Mouse (Mus musculus) midbrain, embryonic 14.5 days (tissue): ENCODE results near the gene Mmp9. TPM values are rescaled to one million over a fixed set of nuclear protein-coding genes. Genes with fewer than 3 reads are reported as not detected.

Experiments
- ATAC-seq: fragments of 200-750 bp; cut with Nextera tagmentation; 2 replicates; pipeline ENCODE4 v1.8.0; 2017; ENCODE audit warnings: moderate number of reproducible peaks, moderate library complexity; ENCODE audit not compliant: low FRiP score, low TSS enrichment
- DNase-seq: peaks from one replicate; pipeline ENCODE4 v3.0.0-alpha.2; 2015
- H3K27ac ChIP-seq: fragments of 300-500 bp; sonication (generic); replicated peaks from 2 replicates; pipeline ENCODE4 v1.5.1; 2014; ENCODE audit warnings: mild to moderate bottlenecking, low read depth, low read length, moderate library complexity
- H3K27me3 ChIP-seq: fragments of 300-500 bp; sonication (generic); 2 replicates; pipeline ENCODE4 v1.6.1; 2014; ENCODE audit warnings: low read length, control low read depth, mixed read lengths; ENCODE audit not compliant: control insufficient read depth, insufficient read depth
- H3K36me3 ChIP-seq: fragments of 300-500 bp; sonication (generic); 2 replicates; pipeline ENCODE4 v1.6.1; 2014; ENCODE audit warnings: low read length, control low read depth; ENCODE audit not compliant: control insufficient read depth, insufficient read depth
- H3K4me1 ChIP-seq: fragments of 300-500 bp; sonication (generic); 2 replicates; pipeline ENCODE4 v1.6.1; 2014; ENCODE audit warnings: mild to moderate bottlenecking, antibody characterized with exemption, low read length, control low read depth; ENCODE audit not compliant: control insufficient read depth, insufficient read depth
- H3K4me2 ChIP-seq: fragments of 300-500 bp; sonication (generic); 2 replicates; pipeline ENCODE4 v1.6.1; 2014; ENCODE audit warnings: mild to moderate bottlenecking, low read length, moderate library complexity
- H3K4me3 ChIP-seq: fragments of 300-500 bp; sonication (generic); replicated peaks from 2 replicates; pipeline ENCODE4 v1.5.1; 2014; ENCODE audit warnings: low read depth, low read length
- H3K9ac ChIP-seq: fragments of 300-500 bp; sonication (generic); replicated peaks from 2 replicates; pipeline ENCODE4 v1.6.1; 2014; ENCODE audit warnings: mild to moderate bottlenecking, low read length, moderate library complexity
- H3K9me3 ChIP-seq: fragments of 300-500 bp; sonication (generic); 2 replicates; pipeline ENCODE4 v1.6.1; 2016; ENCODE audit warnings: low read length, control low read depth, mixed read lengths; ENCODE audit not compliant: control insufficient read depth
- WGBS: fragments of 180-500 bp; shearing (Covaris S2); extraction: QIAGEN DNeasy Blood & Tissue Kit; methylation state at CpG from one replicate; pipeline ENCODE4 v1.1.7; 2014; 5-methylcytosine and 5-hydroxymethylcytosine counted together
- polyA plus RNA-seq: library from polyadenylated mRNA; unstranded; fragments of >200 nt; fragmentation: Nextera tagmentation; extraction: Ambion mirVana; gene quantifications from 2 replicates; pipeline ENCODE4 v1.2.1, GENCODE M21; 2014

Gene Mmp9
- polyA plus RNA-seq, 1 experiment from 2014 or later = 29.7 TPM

DNA sequence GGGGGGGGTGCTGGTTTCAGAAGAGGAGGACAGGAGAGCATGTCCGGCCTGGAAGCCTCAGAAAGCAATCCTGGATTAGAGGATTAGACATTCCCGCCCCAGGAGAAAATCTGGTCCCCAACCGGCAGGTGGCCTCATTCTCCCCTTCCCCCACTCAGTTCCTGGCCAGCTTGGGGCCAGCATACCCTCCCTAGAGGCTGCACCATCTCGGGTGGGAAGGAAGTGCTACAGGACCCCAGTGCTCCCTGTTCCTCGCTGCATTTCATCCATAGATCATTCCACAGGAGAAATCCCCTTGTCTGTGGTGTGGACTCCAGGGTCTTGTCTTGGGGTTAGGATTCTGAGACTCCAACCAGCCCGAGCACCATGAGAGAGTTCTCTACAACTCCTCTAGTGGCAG, 26.6 kb downstream of the Mmp9 start:
- Histone ChIP-seq H3K4me3 (peak overlapping the region; percentile 59; the same call in 1 of the 2 replicates), H3K4me1 (peaks cover 72% of the 10 kb centered on the region), H3K36me3 (no peaks in the 10 kb centered on the region), H3K27me3 (peaks cover 27% of the 10 kb centered on the region; the same call in 1 of the 2 replicates), H3K9me3 (no peaks in the 10 kb centered on the region), H3K27ac (peak overlapping the region; percentile 94), H3K4me2 (peak overlapping the region; percentile 71), H3K9ac (no peak overlapping the region; the same call in 1 of the 2 replicates)
- no peak for ATAC-seq
- 4% methylated on average over 6 of the region's 6 CpGs for WGBS
- peak; percentile 46 for DNase-seq

DNA sequence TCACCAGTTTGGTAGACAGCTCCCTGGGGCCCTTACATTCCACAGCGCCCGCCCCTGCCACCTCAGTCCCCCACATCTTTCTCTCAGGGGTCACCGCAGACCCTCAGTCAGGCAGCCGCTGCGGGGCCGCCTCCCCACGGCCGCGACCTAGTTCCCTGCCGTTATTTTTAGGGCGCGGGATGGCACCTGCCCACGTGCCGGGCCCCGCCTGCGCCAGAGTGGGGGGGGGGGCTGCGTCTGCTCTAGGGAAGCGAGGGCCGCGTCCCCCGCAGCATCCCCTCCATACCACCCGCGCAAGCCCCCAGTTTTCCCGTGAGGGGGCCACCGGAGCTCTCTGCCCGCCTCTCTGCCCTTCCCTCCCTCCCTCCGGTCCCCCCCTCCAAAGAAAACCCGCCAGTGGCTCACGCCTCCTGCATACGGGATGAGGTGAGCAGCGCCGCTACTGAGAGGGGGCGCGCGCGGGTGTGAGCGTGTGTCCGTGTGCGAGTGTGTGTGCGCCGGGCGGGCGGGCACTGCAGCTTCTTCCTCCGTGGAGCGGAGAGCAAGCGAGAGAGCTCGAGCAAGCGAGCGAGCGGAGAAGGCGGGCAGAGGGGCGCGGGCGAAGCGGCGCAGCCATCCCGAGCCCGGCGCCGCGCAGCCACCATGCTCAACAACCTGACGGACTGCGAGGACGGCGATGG, 27.3 kb downstream of the Mmp9 start:
- peak; percentile 89 for DNase-seq
- Histone ChIP-seq H3K9me3 (no peaks in the 10 kb centered on the region), H3K4me1 (peaks cover 69% of the 10 kb centered on the region), H3K36me3 (no peaks in the 10 kb centered on the region), H3K27ac (peak overlapping the region; percentile 94), H3K4me3 (peak overlapping the region; percentile 59), H3K27me3 (peaks cover 28% of the 10 kb centered on the region; the same call in 1 of the 2 replicates), H3K9ac (peak overlapping the region; percentile 74), H3K4me2 (peak overlapping the region; percentile 71)
- peak; percentile 59; the same call in 1 of the 2 replicates for ATAC-seq
- under 1% methylated on average over 60 of the region's 65 CpGs for WGBS

DNA sequence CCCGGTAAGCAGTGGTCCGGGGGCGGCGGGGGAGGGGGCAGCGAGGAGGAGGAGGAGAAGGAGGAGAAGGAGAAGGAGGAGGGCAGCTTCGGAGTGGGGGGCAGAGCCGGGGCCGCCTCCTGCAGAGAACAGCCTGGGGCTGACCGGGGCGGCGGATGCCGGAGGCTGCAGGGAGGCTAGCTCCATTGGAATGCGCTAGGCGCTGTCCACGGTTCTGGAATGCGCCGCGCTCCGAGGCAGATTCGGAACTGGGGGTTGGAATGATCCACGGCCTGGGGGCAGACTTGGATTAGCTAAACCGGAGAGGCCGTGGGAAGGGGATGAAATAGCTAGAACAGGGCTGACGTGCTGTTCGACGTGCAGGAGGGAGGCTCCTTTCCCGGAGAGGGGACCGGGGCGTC, 27.9 kb downstream of the Mmp9 start:
- peaks cover 28% of the 10 kb centered on the region; the same call in 1 of the 2 replicates for H3K27me3 ChIP-seq
- H3K4me1 ChIP-seq = peaks cover 65% of the 10 kb centered on the region
- under 1% methylated on average over 29 of the region's 29 CpGs for WGBS

DNA sequence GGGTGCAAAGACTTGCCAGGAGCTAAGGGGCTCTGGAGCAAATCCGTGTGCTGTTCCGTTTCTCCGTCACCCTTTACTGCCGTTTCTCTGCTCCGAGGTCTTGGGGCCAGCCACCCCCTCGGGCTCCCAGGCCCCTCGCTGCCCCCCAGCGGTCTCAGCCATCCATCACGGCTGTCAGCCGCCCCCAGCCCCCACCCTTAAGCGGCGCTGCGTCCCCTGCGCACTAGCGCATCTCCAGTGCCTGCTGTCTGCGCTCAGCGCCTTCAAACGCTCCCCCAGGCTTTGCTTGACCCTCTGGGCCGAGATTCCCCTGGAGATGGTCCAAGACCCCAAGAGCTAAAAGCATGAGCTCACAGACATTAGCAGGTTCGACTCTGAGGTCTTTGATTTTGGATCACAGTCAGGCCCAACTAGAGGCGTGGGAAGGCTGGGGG, 28.8 kb downstream of the Mmp9 start:
- H3K4me3 ChIP-seq = peak overlapping the region; percentile 59
- peak overlapping the region; percentile 71 for H3K4me2 ChIP-seq
- peak overlapping the region; percentile 94 for H3K27ac ChIP-seq
- peak overlapping the region; percentile 74 for H3K9ac ChIP-seq
- H3K4me1 ChIP-seq = peaks cover 57% of the 10 kb centered on the region
- DNase-seq (peak; percentile 48), ATAC-seq (no peak)
- no peaks in the 10 kb centered on the region for H3K36me3 ChIP-seq
- WGBS = 2% methylated on average over 21 of the region's 21 CpGs
- peaks cover 28% of the 10 kb centered on the region; the same call in 1 of the 2 replicates for H3K27me3 ChIP-seq
- no peaks in the 10 kb centered on the region for H3K9me3 ChIP-seq

More for the DNA sequence above, 27.9 kb downstream of the Mmp9 start:
- Histone ChIP-seq H3K36me3 (no peaks in the 10 kb centered on the region), H3K9me3 (no peaks in the 10 kb centered on the region), H3K4me3 (peak overlapping the region; percentile 59), H3K4me2 (peak overlapping the region; percentile 71), H3K9ac (peak overlapping the region; percentile 74), H3K27ac (peak overlapping the region; percentile 94)
- DNase-seq (peak; percentile 80), ATAC-seq (peak; percentile 34; the same call in 1 of the 2 replicates)

DNA sequence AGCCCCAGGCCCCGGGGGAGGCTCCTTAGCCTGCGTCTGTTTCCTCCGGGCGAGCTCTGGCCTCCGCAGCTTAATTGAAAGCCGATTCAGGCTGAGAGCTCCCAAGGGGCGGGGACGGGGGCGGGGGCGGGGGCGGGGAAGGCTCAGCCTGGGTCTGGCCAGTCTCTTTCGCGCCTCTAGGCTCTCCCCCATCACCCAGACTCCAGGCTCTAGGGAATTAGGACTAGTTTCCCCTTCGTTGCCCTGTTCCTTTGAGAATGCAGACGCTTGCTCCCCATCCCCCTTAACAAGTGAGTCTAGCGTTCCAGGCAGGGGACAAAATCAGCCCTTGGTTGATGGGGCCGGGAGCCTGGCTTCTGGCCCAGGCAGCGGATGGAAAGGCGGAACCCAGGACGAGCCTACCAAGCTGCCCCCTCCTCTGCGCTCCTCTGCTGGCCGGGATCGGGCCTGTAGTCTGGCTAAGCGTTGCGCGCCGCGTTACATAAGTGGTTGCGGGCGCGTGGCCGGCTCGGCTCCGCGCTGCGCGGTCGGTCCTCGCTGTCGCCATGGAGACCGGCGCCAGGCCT, 30.1 kb downstream of the Mmp9 start:
- Histone ChIP-seq H3K4me1 (peaks cover 44% of the 10 kb centered on the region), H3K27ac (peak overlapping the region; percentile 41; the same call in 1 of the 2 replicates), H3K9me3 (no peaks in the 10 kb centered on the region), H3K27me3 (peaks cover 28% of the 10 kb centered on the region; the same call in 1 of the 2 replicates), H3K4me2 (peak overlapping the region; percentile 71), H3K9ac (peak overlapping the region; percentile 74), H3K36me3 (no peaks in the 10 kb centered on the region), H3K4me3 (peak overlapping the region; percentile 59)
- under 1% methylated on average over 42 of the region's 42 CpGs for WGBS
- peak; percentile 86 for DNase-seq
- peak; percentile 49; the same call in 1 of the 2 replicates for ATAC-seq

DNA sequence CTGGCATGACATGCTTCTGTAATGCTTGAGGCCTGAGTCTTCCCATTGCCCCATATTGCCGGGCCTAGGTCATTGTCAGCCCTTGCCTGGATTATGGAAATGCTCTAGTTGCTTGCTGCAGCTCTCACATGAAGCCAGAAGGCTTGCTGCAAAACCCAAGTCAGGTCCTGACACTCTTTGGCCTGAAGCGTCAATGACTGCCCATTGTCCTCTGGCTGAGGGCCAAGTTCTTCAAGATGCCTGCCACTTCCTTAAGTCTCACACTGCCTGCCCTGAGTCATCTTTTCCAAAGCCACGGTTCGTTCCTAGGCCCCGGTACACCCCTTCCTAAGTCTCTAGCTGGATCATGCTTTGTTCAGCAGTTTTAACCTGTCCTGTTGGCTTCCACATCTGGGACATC, 32.1 kb downstream of the Mmp9 start:
- Histone ChIP-seq H3K4me1 (peaks cover 29% of the 10 kb centered on the region), H3K4me2 (no peak overlapping the region), H3K9ac (no peak overlapping the region), H3K36me3 (no peaks in the 10 kb centered on the region), H3K27ac (no peak overlapping the region), H3K9me3 (no peaks in the 10 kb centered on the region), H3K27me3 (peaks cover 23% of the 10 kb centered on the region; the same call in 1 of the 2 replicates), H3K4me3 (no peak overlapping the region)
- no peak for ATAC-seq
- 76% methylated on average over 5 of the region's 5 CpGs for WGBS
- DNase-seq = no peak

DNA sequence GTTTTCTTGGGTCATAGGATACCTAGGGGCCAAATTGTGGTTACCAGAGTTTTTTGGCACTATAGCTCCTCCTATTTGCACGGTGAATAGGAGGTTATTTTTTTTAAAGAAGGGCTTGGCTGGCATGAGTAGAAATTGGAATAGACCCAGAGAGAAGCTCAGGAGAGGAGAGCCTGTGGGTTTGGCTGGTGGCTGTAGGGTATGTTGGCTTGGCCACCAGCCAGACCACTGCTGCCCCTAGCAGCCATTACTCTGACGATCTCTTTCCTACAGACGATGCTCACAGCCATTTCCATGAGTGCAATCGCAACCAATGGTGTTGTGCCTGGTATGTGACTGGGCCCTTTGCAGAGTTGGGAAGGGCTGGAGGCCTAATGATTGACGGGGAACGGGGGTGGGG, 35.0 kb downstream of the Mmp9 start:
- H3K9me3 ChIP-seq = no peaks in the 10 kb centered on the region
- H3K27me3 ChIP-seq = peaks cover 7% of the 10 kb centered on the region; the same call in 1 of the 2 replicates
- no peak for ATAC-seq
- H3K4me1 ChIP-seq = peaks cover 17% of the 10 kb centered on the region
- no peak overlapping the region for H3K9ac ChIP-seq
- H3K36me3 ChIP-seq = peaks cover 10% of the 10 kb centered on the region; the same call in 1 of the 2 replicates
- no peak overlapping the region for H3K27ac ChIP-seq
- DNase-seq = no peak
- 79% methylated on average over 6 of the region's 6 CpGs for WGBS
- no peak overlapping the region for H3K4me3 ChIP-seq
- no peak overlapping the region for H3K4me2 ChIP-seq

DNA sequence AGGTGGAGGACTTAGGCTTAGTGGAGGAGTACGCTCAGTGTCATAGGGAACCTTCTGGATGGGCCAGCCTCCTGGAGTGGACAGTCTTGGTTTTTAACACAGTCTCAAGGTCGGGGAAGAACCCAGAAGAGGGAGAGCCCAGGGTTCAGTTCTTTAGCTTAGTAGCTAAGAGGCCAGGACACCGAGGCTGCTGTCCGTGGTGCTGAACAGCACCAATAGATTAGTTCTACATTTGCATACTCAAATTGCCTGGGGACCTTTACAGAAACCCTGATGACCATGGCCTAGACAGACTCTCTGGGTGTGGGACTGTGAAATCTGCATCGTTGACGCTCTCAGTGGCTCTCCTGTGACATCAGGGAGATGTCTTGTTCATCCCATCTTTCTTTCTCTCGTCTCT, 39.2 kb downstream of the Mmp9 start:
- Histone ChIP-seq H3K27me3 (no peaks in the 10 kb centered on the region), H3K9me3 (no peaks in the 10 kb centered on the region), H3K27ac (no peak overlapping the region), H3K9ac (no peak overlapping the region), H3K36me3 (peaks cover 32% of the 10 kb centered on the region), H3K4me3 (no peak overlapping the region), H3K4me1 (0 out of 2 replicates have a peak, but pooled peaks cover 3% of the 10 kb centered on the region), H3K4me2 (no peak overlapping the region)
- WGBS = 16% methylated on average over 7 of the region's 7 CpGs
- DNase-seq = peak; percentile 60
- no peak for ATAC-seq
